Mouse (Mus musculus) heart, postnatal 36 days (tissue): ENCODE measurements around the gene Abhd8. TPM values are rescaled to one million over a fixed set of nuclear protein-coding genes. Genes with fewer than 3 reads are reported as not detected.

Source experiments
- DNase-seq, 2 experiments: peaks; one replicate each; pipeline ENCODE4 v3.0.0; 2021 to 2022
- intact Hi-C: fragments of 180-260 bp; cut with DNase I; formaldehyde crosslinking; loops from one replicate; pipeline ENCODE4 v1.15.1; 2025
- total RNA-seq, 2 experiments: library from RNA; stranded (reverse); gene quantifications; 2 replicates each; pipeline ENCODE4 v1.2.3; 2021

Gene Abhd8
- total RNA-seq = 10 to 100 TPM; 26.2 to 29.9 TPM

- intact Hi-C loops = loop anchor here (2.0 to 5.0 kb wide), 2 partner anchors 21 to 96 kb away; partner anchors contain the start of gene Use1
- DNase-seq = peak; percentile 99 to 100
Observed at GRCm38 (mm10) chr8:71463188-71464033, at the start of gene Abhd8. TSS of gene Abhd8 (minus strand) at chr8:71463655.

- DNase-seq = no peak
- intact Hi-C loops = no loop called here
Observed at GRCm38 (mm10) chr8:71511644-71512043, 48.2 kb upstream of the Abhd8 start, which contains the start of gene Plvap. TSS of gene Plvap (minus strand) at chr8:71511752.

- intact Hi-C loops = no loop called here
Observed at GRCm38 (mm10) chr8:71509316-71509715, 45.9 kb upstream of the Abhd8 start.

GRCm38 (mm10) chr8:71507589-71508104, 44.2 kb upstream of the Abhd8 start:
- DNase-seq = peak; percentile 74 to 76
- intact Hi-C loops = no loop called here

More at GRCm38 (mm10) chr8:71509316-71509715, 45.9 kb upstream of the Abhd8 start:
- no peak for DNase-seq

GRCm38 (mm10) chr8:71505979-71506378, 42.5 kb upstream of the Abhd8 start:
- intact Hi-C loops = no loop called here
- DNase-seq = peak in 1 of 2 experiments; percentile 68

- DNase-seq = no peak
- intact Hi-C loops = no loop called here
Observed at GRCm38 (mm10) chr8:71505326-71505725, 41.9 kb upstream of the Abhd8 start.

- DNase-seq = no peak
- intact Hi-C loops = no loop called here
Observed at GRCm38 (mm10) chr8:71504349-71504748, 40.9 kb upstream of the Abhd8 start.

GRCm38 (mm10) chr8:71498816-71499690, 35.6 kb upstream of the Abhd8 start:
- peak in 1 of 2 experiments; percentile 12 for DNase-seq
- intact Hi-C loops = no loop called here

- intact Hi-C loops = no loop called here
- DNase-seq = peak; percentile 44 to 49
Observed at GRCm38 (mm10) chr8:71497881-71498501, 34.5 kb upstream of the Abhd8 start.

- no peak for DNase-seq
- intact Hi-C loops = no loop called here
Observed at GRCm38 (mm10) chr8:71497077-71497645, 33.7 kb upstream of the Abhd8 start.

- intact Hi-C loops = no loop called here
- peak; percentile 91 to 93 for DNase-seq
Observed at GRCm38 (mm10) chr8:71496481-71496880, 33.0 kb upstream of the Abhd8 start.

GRCm38 (mm10) chr8:71495811-71496210, 32.4 kb upstream of the Abhd8 start:
- DNase-seq = peak in 1 of 2 experiments; percentile 31
- intact Hi-C loops = loop anchor here (1.0 kb wide), 1 partner anchor 25 kb away; no protein-coding TSS in a partner anchor

GRCm38 (mm10) chr8:71495039-71495438, 31.6 kb upstream of the Abhd8 start:
- DNase-seq = peak; percentile 89 to 91
- intact Hi-C loops = loop anchor here (1.0 kb wide), 1 partner anchor 26 kb away; no protein-coding TSS in a partner anchor

GRCm38 (mm10) chr8:71488454-71488853, 25.0 kb upstream of the Abhd8 start:
- intact Hi-C loops = loop anchor here (5.0 kb wide), 1 partner anchor 121 kb away; the partner anchor contains the start of gene Use1
- DNase-seq = peak; percentile 88 to 89

GRCm38 (mm10) chr8:71487691-71488445, 24.4 kb upstream of the Abhd8 start, which contains the start of gene Gtpbp3:
TSS of gene Gtpbp3 (plus strand) at chr8:71488103.
- intact Hi-C loops = loop anchor here (5.0 kb wide), 1 partner anchor 121 kb away; the partner anchor contains the start of gene Use1
- DNase-seq = peak; percentile 82 to 84

- intact Hi-C loops = loop anchor here (5.0 kb wide), 1 partner anchor 119 kb away; the partner anchor contains the start of gene Use1
- DNase-seq = no peak
Observed at GRCm38 (mm10) chr8:71486136-71486529, 22.7 kb upstream of the Abhd8 start.

GRCm38 (mm10) chr8:71485142-71486135, 22.0 kb upstream of the Abhd8 start, which contains the start of gene Ano8:
TSS of gene Ano8 (minus strand) at chr8:71485963.
- DNase-seq = peak; percentile 81 to 82
- intact Hi-C loops = loop anchor here (5.0 kb wide), 1 partner anchor 118 kb away; the partner anchor contains the start of gene Use1
